Mouse (Mus musculus) liver, embryonic 14.5 days (tissue): ENCODE data around the gene Alg9. TPM values are rescaled to one million over a fixed set of nuclear protein-coding genes. Genes with fewer than 3 reads are reported as not detected.

Experiments
- ATAC-seq: fragments of 200-750 bp; cut with Nextera tagmentation; 2 replicates; pipeline ENCODE4 v1.8.0; 2017; ENCODE audit warnings: moderate number of reproducible peaks, mild to moderate bottlenecking, moderate library complexity; ENCODE audit not compliant: insufficient read depth
- DNase-seq, 3 experiments: peaks; one replicate each; pipeline ENCODE4 v3.0.0-alpha.2; 2012 to 2013; ENCODE audit warnings: low read depth in 3 of 3, low spot score in 3 of 3
- H3K27ac ChIP-seq: fragments of 300-500 bp; sonication (generic); 2 replicates; pipeline ENCODE4 v1.5.1; 2014; ENCODE audit warnings: moderate library complexity, mild to moderate bottlenecking, control low read depth, inconsistent platforms
- H3K27me3 ChIP-seq: fragments of 300-500 bp; sonication (generic); 2 replicates; pipeline ENCODE4 v1.6.1; 2014; ENCODE audit warnings: mild to moderate bottlenecking, low read length, moderate library complexity; ENCODE audit not compliant: control insufficient read depth, insufficient read depth
- H3K36me3 ChIP-seq: fragments of 300-500 bp; sonication (generic); replicated peaks from 2 replicates; pipeline ENCODE4 v1.6.1; 2014; ENCODE audit warnings: low read depth; ENCODE audit not compliant: control insufficient read depth, insufficient read depth
- H3K4me1 ChIP-seq, 2 experiments: fragments of 200-500 bp in 1 of 2; fragments of 300-500 bp in 1 of 2; sonication (generic) in 1 of 2; replicated peaks; 2 replicates each; pipeline ENCODE4 v1.6.1; 2012 to 2014; ENCODE audit warnings: antibody characterized with exemption in 1 of 2, inconsistent platforms in 1 of 2, low read length in 1 of 2; ENCODE audit not compliant: control insufficient read depth in 2 of 2, insufficient read depth in 2 of 2
- H3K4me2 ChIP-seq: fragments of 300-500 bp; sonication (generic); 2 replicates; pipeline ENCODE4 v1.6.1; 2014; ENCODE audit warnings: low read depth, mild to moderate bottlenecking, control low read depth, moderate library complexity
- H3K4me3 ChIP-seq, 2 experiments: fragments of 200-500 bp in 1 of 2; fragments of 300-500 bp in 1 of 2; sonication (generic) in 1 of 2; 2 replicates each; pipeline ENCODE4 v1.5.1; 2012 to 2014; ENCODE audit warnings: low read depth in 2 of 2, low read length in 2 of 2, mild to moderate bottlenecking in 2 of 2, control low read depth in 1 of 2, inconsistent platforms in 1 of 2, moderate library complexity in 1 of 2; ENCODE audit not compliant: insufficient read depth in 1 of 2
- H3K9ac ChIP-seq: fragments of 300-500 bp; sonication (generic); replicated peaks from 2 replicates; pipeline ENCODE4 v1.6.1; 2014; ENCODE audit warnings: mild to moderate bottlenecking, control low read depth, moderate library complexity
- H3K9me3 ChIP-seq: fragments of 300-500 bp; sonication (generic); 2 replicates; pipeline ENCODE4 v1.6.1; 2016; ENCODE audit warnings: low read length, mixed read lengths; ENCODE audit not compliant: control insufficient read depth
- CTCF ChIP-seq: IDR thresholded peaks from 2 replicates; pipeline ENCODE4 v1.5.1; 2016; ENCODE audit warnings: antibody characterized with exemption, low read depth, control low read depth
- EP300 ChIP-seq: IDR thresholded peaks from 2 replicates; pipeline ENCODE4 v1.6.1; 2016; ENCODE audit warnings: antibody characterized with exemption, low read depth
- WGBS: fragments of 180-500 bp; shearing (Covaris S2); extraction: QIAGEN DNeasy Blood & Tissue Kit; methylation state at CpG from one replicate; pipeline ENCODE4 v1.1.7; 2014; ENCODE audit not compliant: insufficient replicate concordance; 5-methylcytosine and 5-hydroxymethylcytosine counted together
- polyA plus RNA-seq, 2 experiments: library from polyadenylated mRNA; depleted of rRNA in 1 of 2; stranded (reverse) in 1 of 2; unstranded in 1 of 2; fragments of >200 nt; fragmentation: Nextera tagmentation in 1 of 2; extraction: Ambion mirVana in 1 of 2; gene quantifications; 2 replicates each; pipeline versions ENCODE4 v1.2.1 to v1.2.3; 2012 to 2014

Alg9 gene
- polyA plus RNA-seq, 2 experiments: 10.1 to 12.7 TPM

DNA sequence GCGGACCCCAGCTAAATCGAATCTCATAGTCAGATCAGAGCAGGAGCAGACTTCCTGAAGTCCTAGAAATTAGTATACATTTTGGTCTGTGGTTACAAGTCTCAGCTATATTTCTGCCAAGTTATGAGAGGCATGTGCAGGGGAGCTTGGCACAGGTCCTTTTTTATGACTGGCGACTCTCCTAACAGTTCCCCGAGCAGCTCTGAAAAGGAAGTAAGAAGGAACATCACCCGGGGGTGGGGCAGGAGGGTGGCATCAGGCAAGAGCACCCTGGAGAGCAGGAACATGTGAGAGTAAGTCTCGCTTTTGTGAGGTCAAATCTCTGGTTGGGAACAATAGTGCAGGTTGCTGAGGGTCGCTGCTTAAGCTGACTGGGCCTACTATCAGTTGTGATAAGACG lies 75.9 kb downstream of the Alg9 start:
- H3K4me2 ChIP-seq: no peak overlapping the region

DNA sequence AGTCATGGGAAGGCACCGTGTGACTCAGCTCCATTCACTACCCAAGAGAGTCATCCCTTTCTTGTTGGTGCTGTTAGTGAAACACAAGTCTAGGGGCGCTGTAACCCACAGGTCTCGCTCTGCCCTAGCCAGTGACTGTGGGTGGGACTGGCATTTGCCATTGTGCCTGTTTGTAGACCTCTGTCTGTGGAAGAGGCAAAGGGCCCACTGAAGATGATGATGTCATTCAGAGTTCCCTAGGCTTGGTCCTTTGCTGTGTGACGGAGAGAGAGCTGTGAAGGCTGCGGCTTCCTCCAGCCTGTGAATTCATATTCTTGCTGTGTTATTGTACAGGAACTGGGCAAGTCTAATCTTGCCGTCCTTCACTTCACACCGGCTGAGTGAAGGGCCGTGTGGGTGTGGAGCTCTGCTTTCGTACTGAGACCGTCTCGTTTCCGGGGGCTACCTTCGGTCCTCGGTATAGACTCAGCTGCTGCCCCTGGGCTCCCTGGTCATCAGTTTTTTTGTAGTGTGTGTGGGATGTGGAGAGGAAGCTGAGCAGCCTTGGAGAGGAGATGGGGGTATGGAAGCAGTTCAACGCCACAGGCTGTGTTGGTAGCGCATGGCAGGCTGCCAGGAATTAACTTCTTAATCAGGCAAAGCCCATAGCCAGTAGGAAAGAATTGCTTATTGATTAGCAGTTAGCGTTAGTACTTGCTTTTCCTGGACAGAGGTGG lies 78.0 kb downstream of the Alg9 start:
- no peak overlapping the region for H3K4me3 ChIP-seq
- peak overlapping the region; percentile 13 for H3K27ac ChIP-seq
- peaks cover 55 to 62% of the 10 kb centered on the region in 2 experiments for H3K4me1 ChIP-seq
- H3K9ac ChIP-seq: no peak overlapping the region; the same call in 1 of the 2 replicates
- H3K9me3 ChIP-seq: no peaks in the 10 kb centered on the region
- peak; percentile 45 for TF ChIP-seq CTCF
- TF ChIP-seq EP300: no peak
- DNase-seq: no peak
- no peaks in the 10 kb centered on the region for H3K27me3 ChIP-seq
- peak overlapping the region; percentile 11; the same call in 1 of the 2 replicates for H3K4me2 ChIP-seq
- ATAC-seq: no peak
- H3K36me3 ChIP-seq: no peaks in the 10 kb centered on the region
- 61% methylated on average over 17 of the region's 17 CpGs for WGBS

More for the DNA sequence above, 75.9 kb downstream of the Alg9 start:
- no peak for ATAC-seq
- peaks cover 49 to 58% of the 10 kb centered on the region in 2 experiments for H3K4me1 ChIP-seq
- no peak for TF ChIP-seq EP300
- TF ChIP-seq CTCF: no peak
- H3K36me3 ChIP-seq: no peaks in the 10 kb centered on the region
- no peaks in the 10 kb centered on the region for H3K9me3 ChIP-seq
- 35% methylated on average over 8 of the region's 8 CpGs for WGBS
- no peak overlapping the region for H3K27ac ChIP-seq
- H3K4me3 ChIP-seq: no peak overlapping the region
- no peak for DNase-seq
- H3K9ac ChIP-seq: no peak overlapping the region
- H3K27me3 ChIP-seq: no peaks in the 10 kb centered on the region

DNA sequence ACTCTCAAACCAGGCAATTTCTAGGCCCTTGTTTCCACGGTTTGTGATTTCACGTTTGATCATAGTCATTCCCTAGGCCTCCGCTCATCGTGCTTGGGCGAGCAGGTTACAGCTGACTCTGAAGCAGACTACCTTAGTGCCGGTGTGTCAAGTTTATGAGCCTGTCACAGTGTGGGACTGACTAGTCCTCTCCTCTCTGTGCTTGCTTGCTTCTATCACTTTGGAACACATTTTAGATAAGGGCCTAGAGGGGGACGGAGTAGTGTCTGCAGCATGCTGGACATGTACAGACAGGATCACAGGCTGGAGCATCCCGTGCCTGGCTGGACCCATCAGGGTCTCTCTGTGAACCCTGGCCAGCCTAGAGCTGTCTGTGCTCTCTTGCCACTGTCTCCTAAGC lies 79.6 kb downstream of the Alg9 start:
- WGBS: 26% methylated on average over 8 of the region's 8 CpGs
- no peak for TF ChIP-seq CTCF
- peak; percentile 91 for TF ChIP-seq EP300
- peak overlapping the region; percentile 95 for H3K27ac ChIP-seq
- peak overlapping the region; percentile 64 for H3K9ac ChIP-seq
- ATAC-seq: peak; percentile 82
- peak overlapping the region; percentile 91 for H3K4me2 ChIP-seq
- H3K27me3 ChIP-seq: no peaks in the 10 kb centered on the region
- DNase-seq: peak; percentile 67 to 81 (median 74)
- H3K9me3 ChIP-seq: no peaks in the 10 kb centered on the region
- H3K4me3 ChIP-seq: peak overlapping the region; percentile 14 to 26
- peaks cover 8% of the 10 kb centered on the region for H3K36me3 ChIP-seq
- peaks cover 43 to 50% of the 10 kb centered on the region in 2 experiments for H3K4me1 ChIP-seq

DNA sequence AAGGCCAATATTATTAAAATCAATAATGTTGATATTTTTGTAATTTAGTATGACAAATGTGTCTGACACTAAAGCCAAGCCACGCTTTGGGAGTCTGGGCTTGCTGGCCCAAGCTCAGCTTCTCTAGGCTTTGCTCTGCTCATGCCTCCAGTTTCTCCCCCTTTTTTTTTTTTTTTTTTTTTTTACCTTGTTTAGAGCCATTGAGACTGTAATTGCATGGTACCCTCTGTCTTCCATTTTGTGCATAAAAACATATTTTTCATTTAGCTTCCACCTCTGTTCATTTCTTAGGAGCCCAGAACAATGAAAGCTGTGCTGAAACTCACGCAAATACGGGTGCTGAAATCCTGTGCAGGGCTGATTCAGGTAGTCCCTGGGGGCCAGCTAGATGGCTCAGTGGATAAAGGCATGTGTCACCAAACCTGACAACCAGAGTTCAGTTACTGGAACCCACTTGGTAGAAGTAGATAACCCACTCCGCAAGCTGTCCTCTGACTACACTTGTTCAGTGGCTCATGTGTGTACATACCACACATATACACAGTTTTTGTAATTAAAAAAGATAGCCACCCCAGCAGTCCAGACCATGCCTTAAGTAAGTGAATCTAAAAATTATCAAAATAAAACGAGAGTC lies 80.4 kb downstream of the Alg9 start:
- Histone ChIP-seq H3K27me3 (no peaks in the 10 kb centered on the region), H3K4me3 (peak overlapping the region in 1 of 2 experiments; percentile 81; a peak in 3 of 4 replicates), H3K9me3 (no peaks in the 10 kb centered on the region), H3K9ac (peak overlapping the region; percentile 73), H3K4me1 (peaks cover 43 to 46% of the 10 kb centered on the region in 2 experiments), H3K4me2 (peak overlapping the region; percentile 91), H3K36me3 (peaks cover 17% of the 10 kb centered on the region), H3K27ac (peak overlapping the region; percentile 95)
- no peak for TF ChIP-seq CTCF
- TF ChIP-seq EP300: peak; percentile 79
- DNase-seq (peak; percentile 65 to 87 (median 81)), ATAC-seq (peak; percentile 48)
- WGBS: 21% methylated on average over 5 of the region's 5 CpGs

DNA sequence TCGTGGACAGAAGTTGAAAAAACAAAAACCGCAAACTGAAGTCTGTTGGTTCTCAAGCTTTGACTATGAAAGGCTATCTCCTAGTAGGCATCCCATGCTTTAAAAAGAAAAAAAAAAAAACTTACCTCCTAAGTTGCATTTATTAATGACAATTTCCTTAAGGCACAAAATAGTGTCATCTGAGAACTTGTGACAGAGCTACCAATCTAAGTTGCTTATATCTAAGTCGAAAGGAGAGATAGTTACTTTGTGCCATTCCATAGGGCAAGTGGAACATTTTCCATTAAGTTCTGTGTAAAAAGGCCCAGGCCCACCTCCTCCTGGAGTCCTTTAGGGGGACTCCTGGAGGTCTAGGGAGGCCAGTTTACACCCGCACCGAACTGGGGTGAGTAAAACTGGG lies 81.0 kb downstream of the Alg9 start:
- no peak for TF ChIP-seq EP300
- TF ChIP-seq CTCF: no peak
- H3K4me2 ChIP-seq: peak overlapping the region; percentile 91
- peak overlapping the region; percentile 73 for H3K9ac ChIP-seq
- H3K27me3 ChIP-seq: no peaks in the 10 kb centered on the region
- 39% methylated on average over 5 of the region's 5 CpGs for WGBS
- peak overlapping the region; percentile 81 to 82; a peak in 3 of 4 replicates for H3K4me3 ChIP-seq
- H3K9me3 ChIP-seq: no peaks in the 10 kb centered on the region
- no peak for ATAC-seq
- H3K27ac ChIP-seq: peak overlapping the region; percentile 95
- peaks cover 22% of the 10 kb centered on the region for H3K36me3 ChIP-seq
- peaks cover 42 to 50% of the 10 kb centered on the region in 2 experiments for H3K4me1 ChIP-seq
- no peak for DNase-seq
